Mouse (Mus musculus) forelimb bud, embryonic 11.5 days (tissue): ENCODE data around the gene Rinl.

Experiments
- DNase-seq: peaks from one replicate; pipeline ENCODE4 v3.0.0-alpha.2; 2012; ENCODE audit warnings: low read depth, low spot score

Gene Rinl

DNA sequence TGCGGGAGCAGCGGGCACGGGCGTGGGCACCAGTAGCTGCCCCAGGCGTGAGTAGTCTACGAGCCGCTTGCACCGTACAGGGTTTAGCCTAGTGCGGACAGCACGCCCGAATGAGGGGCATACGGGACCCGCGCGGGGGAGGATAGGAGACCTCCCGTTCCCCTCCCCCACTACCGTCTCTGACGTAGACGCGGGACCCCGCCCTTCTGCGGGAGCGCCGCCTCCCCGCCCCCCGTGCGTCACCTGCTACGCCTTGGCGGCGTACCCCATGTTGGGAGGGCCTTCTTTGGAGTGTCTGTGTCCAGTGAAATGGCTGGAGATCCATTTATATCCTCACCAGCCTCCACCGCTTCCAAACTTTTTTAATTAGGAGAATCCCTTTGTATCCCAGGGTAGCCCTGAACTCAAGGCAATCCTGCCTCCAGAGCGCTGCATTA is 20.2 kb downstream of the Rinl start:
- peak; percentile 91 for DNase-seq

DNA sequence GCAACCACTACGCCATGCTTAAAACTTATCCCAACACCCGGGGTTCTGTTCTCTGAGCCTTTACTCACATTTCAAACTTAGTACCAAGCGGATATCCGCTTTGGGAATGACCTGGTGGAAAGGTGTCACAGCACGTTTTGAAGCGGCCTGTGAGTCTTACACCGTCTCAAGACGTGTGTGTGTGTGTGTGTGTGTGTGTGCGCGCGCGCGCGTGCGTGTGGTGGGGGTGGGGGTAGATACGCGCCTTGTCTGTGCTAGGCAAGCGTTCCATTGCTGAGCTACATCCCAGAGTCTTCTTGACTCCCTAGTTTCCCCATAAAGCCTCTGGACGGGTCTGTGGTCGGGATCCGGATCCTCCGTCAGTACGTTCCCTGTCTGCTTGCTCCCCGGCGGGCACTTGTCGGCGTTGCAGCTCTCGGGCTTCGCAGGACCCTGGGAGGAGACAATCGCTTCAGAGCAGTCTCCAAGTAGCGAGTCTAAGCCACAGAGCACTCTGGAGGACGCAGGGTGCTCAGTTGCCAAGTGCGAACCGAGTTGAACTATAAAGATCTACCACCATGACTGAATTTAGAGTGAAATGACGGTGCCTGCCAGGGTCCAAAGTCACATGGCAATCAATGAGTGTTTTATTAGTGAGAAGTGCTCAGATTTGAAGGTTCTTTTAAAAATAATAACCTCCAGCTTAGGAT is 20.8 kb downstream of the Rinl start:
- no peak for DNase-seq

DNA sequence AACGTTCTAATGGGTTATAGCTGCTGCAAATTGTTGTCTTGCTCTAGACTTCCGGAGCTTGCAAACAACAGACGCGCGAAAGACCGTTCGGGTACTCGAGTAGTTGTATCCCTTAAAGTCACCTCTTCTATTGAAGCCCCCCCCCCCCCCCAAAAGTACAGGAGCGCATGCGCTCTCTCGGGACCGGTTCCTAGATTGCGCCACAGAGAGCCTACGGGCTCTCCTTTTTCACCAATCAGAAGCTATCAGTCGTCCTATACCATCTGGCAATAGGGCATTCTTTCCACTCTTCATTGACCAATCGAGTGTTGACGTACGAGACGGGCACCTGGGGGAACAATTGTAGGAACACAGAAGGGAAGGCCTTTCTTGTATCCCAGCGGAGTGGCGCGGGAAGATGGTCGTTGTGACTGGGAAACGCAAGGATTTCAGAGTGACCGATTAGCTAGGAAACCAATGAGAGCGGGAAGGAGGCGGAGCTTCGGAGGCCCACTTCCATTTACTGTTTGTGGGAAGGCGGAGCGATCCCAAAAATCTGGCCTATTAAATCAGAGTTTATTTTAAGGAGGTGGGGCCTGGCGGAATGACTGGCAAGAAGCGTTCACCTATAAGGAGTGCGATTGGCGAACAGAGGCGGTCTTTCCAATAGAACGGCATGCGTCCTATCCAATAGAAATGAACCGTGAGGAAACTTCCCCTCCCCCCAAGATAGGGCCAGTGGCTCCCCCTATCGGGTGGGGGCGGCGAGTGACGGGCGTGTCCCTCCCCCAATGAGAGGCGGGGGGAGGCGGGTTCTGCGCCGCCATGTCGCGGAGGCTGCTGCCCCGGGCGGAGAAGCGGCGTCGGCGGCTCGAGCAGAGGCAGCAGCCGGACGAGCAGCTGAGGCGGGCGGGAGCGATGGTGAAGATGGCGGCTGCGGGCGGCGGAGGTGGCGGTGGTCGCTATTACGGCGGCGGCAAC is 21.6 kb downstream of the Rinl start:
- DNase-seq, result peak; percentile 99

DNA sequence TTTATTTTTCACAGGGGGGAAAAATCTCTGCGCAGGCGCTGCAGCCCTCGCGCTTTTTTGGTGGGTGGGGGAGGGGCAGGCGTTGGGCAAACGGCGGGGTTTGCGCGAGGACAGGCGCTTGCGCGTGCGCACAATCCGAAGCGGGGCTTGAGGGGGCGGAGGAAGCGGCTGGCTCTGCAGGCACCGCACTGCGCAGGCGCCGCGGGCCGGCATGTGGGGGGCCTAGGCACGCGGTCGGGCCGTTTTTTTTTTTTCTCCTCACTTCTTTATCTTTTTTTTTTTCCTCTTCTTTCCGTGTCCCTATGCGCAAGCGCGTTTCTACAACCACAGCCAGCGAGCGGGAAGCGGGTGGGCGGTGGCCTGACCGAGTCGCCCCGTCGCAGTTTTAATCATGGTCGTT is 22.5 kb downstream of the Rinl start:
- DNase-seq, result peak; percentile 95

DNA sequence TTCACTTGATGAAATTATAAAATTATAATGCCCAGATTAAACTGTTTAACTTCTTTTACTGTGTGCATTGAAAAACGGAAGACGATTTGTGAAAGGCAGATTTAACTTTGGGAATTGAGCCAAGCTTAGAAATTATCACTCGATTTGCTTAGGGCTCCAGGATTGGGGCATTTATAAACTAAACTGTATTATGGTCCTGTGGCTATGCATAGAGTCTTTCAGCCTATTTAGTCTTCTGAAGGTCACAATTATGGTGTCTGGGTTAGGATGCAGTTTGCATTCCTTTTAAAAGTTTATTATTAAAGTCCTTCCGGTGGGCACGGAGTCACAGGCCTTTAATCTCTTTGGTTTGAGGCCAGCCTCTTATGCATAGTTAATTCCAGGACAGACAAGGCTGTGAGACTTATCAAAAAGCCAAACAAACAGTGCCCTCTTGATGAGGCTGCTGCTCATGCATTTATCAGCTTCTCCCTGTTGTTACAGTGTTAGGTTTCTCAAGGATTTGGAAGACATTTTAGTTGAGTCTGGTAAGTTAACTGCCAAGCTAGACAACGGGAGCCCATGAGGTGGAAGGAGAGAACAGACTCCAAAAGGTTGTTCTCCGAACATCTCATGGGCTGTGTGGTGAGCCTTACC is 23.0 kb downstream of the Rinl start:
- DNase-seq, result no peak

DNA sequence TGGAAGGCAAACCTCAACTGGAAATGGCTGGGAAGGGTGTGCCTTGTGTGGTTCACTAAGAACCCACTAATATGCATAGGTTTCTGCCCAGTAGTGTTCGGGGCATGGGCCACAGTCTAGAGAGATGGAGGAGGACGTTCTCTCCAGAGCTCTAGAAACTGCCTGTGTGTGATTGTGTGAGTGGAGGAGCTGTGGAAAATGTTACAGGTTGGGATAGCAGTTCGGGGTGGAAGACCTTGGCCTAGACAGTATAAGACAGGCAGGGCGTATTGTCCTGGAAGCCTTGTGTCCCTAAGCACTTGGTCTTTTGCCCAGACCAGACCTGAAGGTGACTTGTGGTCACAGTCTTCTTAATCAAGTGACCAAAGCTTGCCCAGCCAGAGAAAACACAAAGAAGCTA is 23.7 kb downstream of the Rinl start:
- no peak for DNase-seq

DNA sequence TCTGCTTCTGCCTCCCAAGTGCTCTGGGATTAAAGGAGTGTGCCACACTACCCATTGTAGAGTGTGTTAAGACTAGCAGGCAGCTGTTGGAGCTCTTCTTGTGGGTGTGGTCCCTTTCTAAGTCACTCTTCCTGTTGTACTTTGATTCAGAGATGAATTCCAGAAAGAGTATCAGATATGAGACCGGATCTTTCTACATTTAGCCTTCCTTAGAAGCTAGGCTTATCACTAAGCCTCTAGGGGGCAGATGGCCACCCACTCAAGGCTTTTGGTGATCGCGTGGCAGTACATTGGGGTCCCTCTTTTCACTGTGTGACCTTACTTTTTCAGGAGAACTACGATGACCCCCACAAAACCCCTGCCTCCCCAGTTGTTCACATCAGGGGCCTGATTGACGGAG is 24.2 kb downstream of the Rinl start:
- no peak for DNase-seq

DNA sequence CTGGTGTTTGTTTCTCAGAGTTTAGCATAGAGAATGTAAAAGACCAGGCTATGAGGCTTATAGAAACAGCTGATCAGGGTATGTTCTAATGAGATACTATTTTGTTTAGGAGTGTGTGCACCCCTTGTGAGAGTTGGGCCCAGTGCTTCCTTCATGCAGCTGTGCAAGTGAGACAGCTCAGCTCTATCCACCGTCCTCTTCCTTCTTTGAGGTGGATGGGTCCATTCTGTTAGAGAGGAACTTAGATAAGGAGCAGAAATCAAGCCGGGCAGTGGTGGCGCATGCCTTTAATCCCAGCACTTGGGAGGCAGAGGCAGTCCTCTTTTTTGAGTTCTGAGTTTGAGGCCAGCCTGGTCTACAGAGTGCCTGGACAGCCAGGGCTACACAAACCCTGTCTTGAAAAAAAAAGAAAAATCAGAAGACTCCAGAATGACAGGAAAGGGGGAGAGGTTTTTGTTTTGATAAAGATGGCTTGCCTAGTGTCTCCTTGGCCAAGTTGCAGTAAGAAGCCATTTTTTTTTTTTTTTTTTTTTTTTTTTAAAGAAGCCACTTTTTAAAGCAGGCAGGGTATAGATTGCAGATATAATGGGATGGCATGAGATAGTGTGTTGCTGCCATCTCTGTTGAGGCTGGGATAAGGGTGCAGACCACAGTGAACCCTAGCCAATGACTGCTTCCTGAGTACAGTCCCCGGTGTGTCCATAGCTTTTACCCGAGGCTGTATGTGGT is 25.7 kb downstream of the Rinl start:
- DNase-seq, result no peak

DNA sequence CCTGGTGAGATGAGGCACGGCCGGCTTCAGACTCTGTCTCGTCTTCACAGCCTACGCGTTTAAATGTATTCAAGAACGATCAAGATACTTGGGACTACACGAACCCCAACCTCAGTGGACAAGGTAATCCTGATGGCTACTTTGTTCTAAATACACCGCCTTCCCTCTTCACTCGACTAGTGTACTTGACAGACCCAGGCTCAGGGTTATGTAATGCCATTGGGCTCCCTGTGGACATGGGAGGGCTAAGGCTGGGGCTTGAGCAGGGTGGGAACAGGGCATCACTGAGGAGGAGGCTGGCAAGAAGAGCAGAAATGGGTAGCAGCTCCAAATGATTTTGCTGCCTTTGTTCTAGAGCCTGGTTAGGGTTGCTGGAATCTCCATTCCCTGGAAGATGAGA is 26.5 kb downstream of the Rinl start:
- DNase-seq, result no peak

DNA sequence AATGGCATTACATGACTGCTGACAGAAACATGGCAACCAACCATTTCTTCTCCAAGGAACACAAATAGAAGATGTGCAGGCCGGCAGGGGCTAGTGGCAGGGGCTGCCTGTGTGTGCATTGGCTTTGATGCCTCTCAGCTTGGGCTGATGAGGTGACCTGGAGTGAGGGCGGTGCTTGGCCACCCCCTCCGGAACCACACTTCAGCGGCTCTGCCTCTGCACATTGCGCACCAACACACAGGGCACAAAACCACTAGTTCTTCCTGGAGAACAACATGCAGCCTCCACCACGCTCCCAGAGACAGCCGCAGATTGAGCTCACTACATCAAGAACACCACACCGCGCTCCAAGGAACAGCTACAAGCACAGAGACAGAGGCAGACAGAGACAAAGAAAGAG is 27.4 kb downstream of the Rinl start:
- no peak for DNase-seq

DNA sequence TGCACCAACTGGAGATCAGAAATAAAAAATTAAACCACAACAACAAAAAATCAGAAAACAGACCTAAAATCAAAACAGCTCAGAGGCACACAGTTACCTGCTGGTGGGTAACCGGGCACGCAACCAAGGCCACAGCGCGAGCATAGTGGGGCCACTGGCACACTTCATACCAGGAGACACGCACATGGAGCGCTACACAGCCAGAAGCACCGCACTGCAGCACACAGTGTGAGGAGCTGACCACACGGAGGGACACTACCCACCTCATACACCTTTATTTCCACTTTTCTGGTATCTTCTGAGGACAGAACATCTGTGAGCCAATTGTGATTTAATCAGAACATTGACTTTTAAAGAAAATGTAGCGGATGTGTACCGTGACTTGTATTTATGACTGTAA is 28.2 kb downstream of the Rinl start:
- DNase-seq, result no peak

DNA sequence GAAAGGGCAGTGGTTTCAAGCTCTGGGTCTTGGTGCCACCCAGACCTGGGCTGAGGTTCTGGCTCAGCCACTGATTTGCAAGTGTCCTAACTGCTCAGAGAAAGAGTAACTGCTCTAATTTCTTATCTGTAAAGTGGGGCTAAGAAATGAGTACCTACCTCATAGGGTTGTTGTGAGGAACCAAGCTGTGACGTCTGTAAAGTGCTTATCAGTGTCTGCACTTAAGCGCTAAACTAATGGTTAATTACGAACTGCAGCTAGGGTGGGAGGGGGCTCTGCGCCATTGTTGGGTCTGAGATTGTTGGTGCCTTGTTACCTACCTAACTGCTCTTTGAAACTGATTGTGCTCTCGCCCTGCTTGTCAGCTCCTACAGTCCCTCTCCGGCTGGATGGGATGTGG is 28.8 kb downstream of the Rinl start:
- DNase-seq, result no peak

DNA sequence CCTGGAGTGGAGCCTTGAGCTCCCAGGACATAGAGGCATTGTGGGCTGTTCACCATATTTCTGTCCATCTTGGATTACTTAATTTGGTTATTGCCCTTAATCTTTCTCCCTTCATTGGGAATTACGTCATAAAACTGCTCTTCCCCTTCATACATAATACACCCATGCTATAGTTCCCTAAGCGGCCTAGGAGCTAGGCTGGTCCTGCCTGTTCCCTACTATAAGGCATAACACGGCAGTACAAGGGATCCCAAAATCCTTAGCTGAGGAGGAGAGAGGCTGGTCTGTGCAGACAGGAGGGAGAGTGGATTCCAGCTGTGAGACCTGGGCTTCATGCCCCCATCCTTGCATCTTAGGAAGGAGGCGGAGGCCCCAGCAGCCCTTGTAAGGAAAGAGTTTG is 29.2 kb downstream of the Rinl start:
- no peak for DNase-seq

DNA sequence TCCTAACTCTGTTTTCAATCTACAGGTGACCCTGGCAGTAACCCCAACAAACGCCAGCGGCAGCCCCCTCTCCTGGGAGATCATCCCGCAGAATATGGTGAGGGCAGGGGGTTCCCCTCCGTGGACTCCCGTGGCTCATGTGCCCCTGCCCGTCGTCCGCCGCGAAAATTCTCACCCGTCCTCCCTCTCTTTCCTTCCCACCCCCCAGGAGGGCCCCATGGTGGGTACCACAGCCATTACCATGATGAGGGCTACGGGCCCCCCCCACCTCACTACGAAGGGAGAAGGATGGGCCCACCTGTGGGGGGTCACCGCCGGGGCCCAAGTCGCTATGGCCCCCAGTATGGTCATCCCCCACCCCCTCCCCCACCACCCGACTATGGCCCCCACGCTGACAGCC is 29.7 kb downstream of the Rinl start:
- no peak for DNase-seq

DNA sequence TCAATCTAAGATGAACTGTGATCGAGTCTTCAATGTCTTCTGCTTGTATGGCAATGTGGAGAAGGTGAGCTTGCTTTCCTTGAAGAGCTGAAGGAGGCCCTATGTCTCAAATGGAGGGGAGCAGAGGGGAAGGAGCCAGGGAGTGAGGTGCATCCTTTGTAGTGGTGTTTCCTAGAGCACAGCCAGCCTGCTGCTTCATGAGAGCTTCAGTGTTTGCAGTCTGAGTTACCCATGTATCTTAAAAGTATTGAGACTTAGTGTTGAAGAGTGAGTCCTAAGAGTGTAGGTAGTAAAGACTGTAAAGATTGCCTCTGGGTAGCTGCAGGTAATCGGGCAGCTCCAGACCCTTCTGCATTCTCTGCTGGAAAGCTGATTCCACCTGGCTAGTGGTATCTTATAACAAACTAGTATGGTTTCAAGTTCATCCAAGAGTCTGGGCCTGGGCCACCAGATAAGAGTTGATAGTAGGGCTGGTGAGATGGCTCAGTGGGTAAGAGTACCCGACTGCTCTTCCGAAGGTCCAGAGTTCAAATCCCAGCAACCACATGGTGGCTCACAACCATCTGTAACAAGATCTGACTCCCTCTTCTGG is 30.2 kb downstream of the Rinl start:
- DNase-seq, result no peak

DNA sequence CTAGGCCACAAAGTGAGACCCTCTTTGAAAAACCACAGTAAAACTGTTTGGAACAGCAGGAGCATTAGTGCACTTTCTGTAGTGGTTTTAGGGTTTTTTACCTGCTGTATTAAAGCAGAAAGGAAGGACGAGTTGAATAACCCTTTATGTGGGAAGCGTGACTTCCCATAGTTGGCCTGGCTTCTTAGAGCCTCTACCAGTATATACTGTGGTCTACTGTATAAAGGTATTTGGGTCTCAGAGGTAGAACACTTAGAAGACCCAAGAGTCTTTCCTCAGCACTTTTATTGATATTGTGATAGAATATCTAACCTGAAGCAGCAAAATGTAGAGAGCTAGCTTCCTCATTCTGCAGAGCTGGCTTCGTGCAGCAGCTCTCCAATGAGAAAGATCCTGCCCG is 30.8 kb downstream of the Rinl start:
- no peak for DNase-seq

DNA sequence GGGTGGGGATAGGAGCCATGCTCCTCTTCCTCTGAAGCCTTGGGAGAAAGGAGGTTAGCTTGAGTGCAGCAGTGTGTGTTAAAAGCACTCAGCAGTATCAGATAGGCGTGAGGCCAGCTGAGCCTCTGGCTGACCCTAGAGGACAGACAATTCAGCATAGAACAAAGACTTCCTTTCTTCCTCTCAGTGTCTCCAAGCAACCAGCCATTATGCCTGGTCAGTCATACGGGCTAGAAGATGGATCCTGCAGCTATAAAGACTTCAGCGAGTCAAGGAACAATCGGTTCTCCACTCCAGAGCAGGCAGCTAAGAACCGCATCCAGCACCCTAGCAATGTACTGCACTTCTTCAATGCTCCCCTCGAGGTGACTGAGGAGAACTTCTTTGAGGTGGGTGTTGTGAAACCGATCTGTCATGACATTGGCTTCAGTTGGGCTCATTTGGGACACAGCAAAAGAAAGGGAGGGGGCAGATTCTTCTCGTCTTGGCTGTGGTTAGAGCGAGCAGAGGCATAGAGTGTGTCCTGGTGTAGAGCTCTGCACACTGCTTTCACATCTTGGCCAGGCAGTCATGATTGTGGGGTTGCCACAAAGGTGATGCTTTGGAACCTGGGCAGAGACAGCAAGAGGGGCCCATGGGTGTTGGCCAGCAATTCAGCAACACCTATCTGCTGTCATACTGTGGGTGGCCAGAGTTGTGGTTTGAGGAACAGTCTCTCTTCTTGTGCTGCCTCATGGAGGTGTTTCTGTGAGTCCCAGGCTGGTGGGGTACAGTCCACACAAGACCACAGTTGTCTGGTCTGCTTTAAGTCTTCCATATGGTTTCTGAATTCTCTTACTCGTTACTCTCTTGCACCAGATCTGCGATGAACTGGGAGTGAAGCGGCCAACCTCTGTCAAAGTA is 31.8 kb downstream of the Rinl start:
- no peak for DNase-seq

DNA sequence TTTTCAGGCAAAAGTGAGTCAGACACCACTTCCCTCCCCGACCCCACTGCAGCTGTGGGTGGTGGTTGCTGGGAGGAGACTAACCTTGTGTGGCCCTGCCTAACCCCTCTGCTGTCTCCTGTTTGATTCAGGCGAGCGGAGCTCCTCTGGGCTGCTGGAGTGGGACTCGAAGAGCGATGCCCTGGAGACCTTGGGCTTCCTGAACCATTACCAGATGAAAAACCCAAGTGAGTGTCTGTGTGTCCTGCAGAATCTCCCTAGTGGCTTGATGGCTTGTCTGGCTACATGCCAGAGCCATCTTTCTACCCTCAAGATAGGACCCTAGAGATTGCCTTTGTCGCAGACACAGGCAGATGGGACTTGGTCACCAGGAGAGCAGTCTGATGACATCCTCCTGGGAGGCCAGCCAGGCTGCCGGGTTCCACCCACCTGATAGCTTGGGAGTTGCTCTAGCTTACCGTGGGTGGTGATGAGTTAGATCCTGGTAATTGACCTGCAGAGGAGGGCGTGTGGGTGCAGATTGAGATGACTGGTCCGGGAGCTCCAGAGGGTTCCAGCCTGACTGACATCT is 32.6 kb downstream of the Rinl start:
- DNase-seq, result no peak

DNA sequence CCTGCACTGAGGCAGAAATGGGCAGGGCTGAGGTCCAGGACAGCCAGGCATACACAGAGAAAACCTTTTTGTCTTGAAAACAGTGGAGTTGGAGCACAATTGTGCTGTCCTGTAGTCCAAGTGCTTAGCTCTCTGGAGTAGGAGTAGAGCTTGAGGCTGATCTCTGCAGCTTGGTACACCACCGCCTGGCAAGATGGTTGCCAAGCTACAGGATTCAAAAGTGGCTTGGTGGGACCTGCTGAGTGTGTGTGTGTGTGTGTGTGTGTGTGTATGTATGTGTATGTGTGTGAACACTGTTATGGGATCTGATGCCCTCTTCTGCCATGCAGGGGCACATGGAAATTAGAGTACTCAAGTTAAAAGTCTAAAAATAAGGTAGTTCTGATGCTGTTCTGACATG is 33.8 kb downstream of the Rinl start:
- no peak for DNase-seq
